Mouse (Mus musculus) CH12.LX (cell line): ENCODE data around the gene Asic2.

Experiments
- CTCF ChIP-seq, 2 experiments: IDR thresholded peaks in 1 of 2; conservative IDR thresholded peaks in 1 of 2; 2 replicates each; pipeline ENCODE4 v1.5.1; 2011 to 2012; ENCODE audit warnings: low read depth in 2 of 2, low read length in 2 of 2, improper control_type of control experiment in 1 of 2, inconsistent platforms in 1 of 2, mild to moderate bottlenecking in 1 of 2, moderate library complexity in 1 of 2
- ELF1 ChIP-seq: IDR thresholded peaks from 2 replicates; pipeline ENCODE4 v1.6.1; 2014; ENCODE audit warnings: low read depth, mild to moderate bottlenecking, inconsistent platforms, low read length, improper control_type of control experiment
- HCFC1 ChIP-seq: IDR thresholded peaks from 2 replicates; pipeline ENCODE4 v1.6.1; 2012; ENCODE audit warnings: low read depth, mild to moderate bottlenecking, inconsistent platforms, low read length, improper control_type of control experiment
- KAT2A ChIP-seq: IDR thresholded peaks from 2 replicates; pipeline ENCODE4 v1.6.1; 2012; ENCODE audit warnings: low read length, improper control_type of control experiment, inconsistent platforms; ENCODE audit not compliant: insufficient replicate concordance
- NRF1 ChIP-seq: IDR thresholded peaks from 2 replicates; pipeline ENCODE4 v1.6.1; 2014; ENCODE audit warnings: low read depth, mild to moderate bottlenecking, inconsistent platforms, low read length, improper control_type of control experiment, moderate library complexity
- RAD21 ChIP-seq: IDR thresholded peaks from 2 replicates; pipeline ENCODE4 v1.6.1; 2011; ENCODE audit warnings: low read depth, mild to moderate bottlenecking, low read length, improper control_type of control experiment, moderate library complexity
- TBP ChIP-seq: conservative IDR thresholded peaks from 2 replicates; pipeline ENCODE4 v1.6.1; 2011; ENCODE audit warnings: low read depth, low read length, improper control_type of control experiment
- UBTF ChIP-seq: IDR thresholded peaks from 2 replicates; pipeline ENCODE4 v1.6.1; 2012; ENCODE audit warnings: low read depth, mild to moderate bottlenecking, inconsistent platforms, low read length, improper control_type of control experiment, moderate library complexity
- ZMIZ1 ChIP-seq: IDR thresholded peaks from 2 replicates; pipeline ENCODE4 v1.6.1; 2012; ENCODE audit warnings: low read depth, mild to moderate bottlenecking, inconsistent platforms, low read length, improper control_type of control experiment

- no peak for TF ChIP-seq HCFC1
- no peak for TF ChIP-seq CTCF (conservative IDR thresholded peaks at IDR 0.05 in 1 of 2, IDR thresholded peaks at IDR 0.05 in 1 of 2; ENCODE audit: low read depth in 2 of 2, low read length in 2 of 2)
- TF ChIP-seq TBP = no peak
- TF ChIP-seq RAD21 = no peak
- TF ChIP-seq NRF1 = no peak
- TF ChIP-seq UBTF = no peak
- no peak for TF ChIP-seq ZMIZ1
- TF ChIP-seq ELF1 = no peak
- no peak for TF ChIP-seq KAT2A
These were observed 383.8 kb downstream of the Asic2 start for GRCm38 (mm10) chr11:81584506-81584905.
